Mouse (Mus musculus) kidney, adult 2 months (tissue): ENCODE measurements around the gene Sgce.

Experiments
- CTCF ChIP-seq: fragments of 200-500 bp; conservative IDR thresholded peaks from 2 replicates; pipeline ENCODE4 v1.5.1; 2011; ENCODE audit warnings: low read depth, mild to moderate bottlenecking, control low read depth, low read length, moderate library complexity, mixed read lengths; ENCODE audit not compliant: insufficient read depth, insufficient read length
- POLR2A ChIP-seq: fragments of 200-500 bp; IDR thresholded peaks from one replicate; pipeline ENCODE4 v1.6.1; 2011; ENCODE audit warnings: low read depth, low read length, control low read depth

GRCm38 (mm10) chr6:4796281-4796680, 49.3 kb upstream of the Sgce start:
- TF ChIP-seq CTCF (no peak), POLR2A (no peak)
